Mouse (Mus musculus) midbrain, embryonic 16.5 days (tissue): ENCODE results near the gene 9530068E07Rik. TPM values are rescaled to one million over a fixed set of nuclear protein-coding genes. Genes with fewer than 3 reads are reported as not detected.
"Not testable (repeated sequence)": the region's sequence is repeated elsewhere in the genome, so short reads cannot be mapped to it uniquely, and the experiment has no call there.

Source experiments
- ATAC-seq: fragments of 200-750 bp; cut with Nextera tagmentation; 2 replicates; pipeline ENCODE4 v1.8.0; 2017; ENCODE audit warnings: moderate TSS enrichment
- H3K27ac ChIP-seq: fragments of 300-500 bp; sonication (generic); 2 replicates; pipeline ENCODE4 v1.5.1; 2014; ENCODE audit warnings: mild to moderate bottlenecking, low read length, mixed read lengths
- H3K27me3 ChIP-seq: fragments of 300-500 bp; sonication (generic); 2 replicates; pipeline ENCODE4 v1.6.1; 2014; ENCODE audit warnings: low read depth, low read length, mixed read lengths; ENCODE audit not compliant: control insufficient read depth, insufficient read depth
- H3K36me3 ChIP-seq: fragments of 300-500 bp; sonication (generic); 2 replicates; pipeline ENCODE4 v1.6.1; 2014; ENCODE audit warnings: mild to moderate bottlenecking, low read length, moderate library complexity, mixed read lengths; ENCODE audit not compliant: control insufficient read depth, insufficient read depth
- H3K4me1 ChIP-seq: fragments of 300-500 bp; sonication (generic); 2 replicates; pipeline ENCODE4 v1.6.1; 2014; ENCODE audit warnings: mild to moderate bottlenecking, low read length, mixed read lengths; ENCODE audit not compliant: control insufficient read depth, insufficient read depth
- H3K4me2 ChIP-seq: fragments of 300-500 bp; sonication (generic); 2 replicates; pipeline ENCODE4 v1.6.1; 2014; ENCODE audit warnings: mild to moderate bottlenecking, low read length, mixed read lengths
- H3K4me3 ChIP-seq: fragments of 300-500 bp; sonication (generic); 2 replicates; pipeline ENCODE4 v1.5.1; 2014; ENCODE audit warnings: low read depth, mild to moderate bottlenecking, low read length, moderate library complexity, mixed read lengths
- H3K9ac ChIP-seq: fragments of 300-500 bp; sonication (generic); 2 replicates; pipeline ENCODE4 v1.6.1; 2014; ENCODE audit warnings: low read depth, low read length, mixed read lengths
- H3K9me3 ChIP-seq: fragments of 300-500 bp; sonication (generic); replicated peaks from 2 replicates; pipeline ENCODE4 v1.6.1; 2014; ENCODE audit warnings: mild to moderate bottlenecking, low read length, mixed read lengths; ENCODE audit not compliant: control insufficient read depth, poor library complexity, severe bottlenecking
- WGBS: fragments of 180-500 bp; shearing (Covaris S2); extraction: QIAGEN DNeasy Blood & Tissue Kit; methylation state at CpG from one replicate; pipeline ENCODE4 v1.1.7; 2014; 5-methylcytosine and 5-hydroxymethylcytosine counted together
- polyA plus RNA-seq: library from polyadenylated mRNA; unstranded; fragments of >200 nt; fragmentation: Nextera tagmentation; extraction: Ambion mirVana; gene quantifications from 2 replicates; pipeline ENCODE4 v1.2.1, GENCODE M21; 2015

Gene 9530068E07Rik
- polyA plus RNA-seq, 1 experiment from 2014 or later = 138 TPM

DNA sequence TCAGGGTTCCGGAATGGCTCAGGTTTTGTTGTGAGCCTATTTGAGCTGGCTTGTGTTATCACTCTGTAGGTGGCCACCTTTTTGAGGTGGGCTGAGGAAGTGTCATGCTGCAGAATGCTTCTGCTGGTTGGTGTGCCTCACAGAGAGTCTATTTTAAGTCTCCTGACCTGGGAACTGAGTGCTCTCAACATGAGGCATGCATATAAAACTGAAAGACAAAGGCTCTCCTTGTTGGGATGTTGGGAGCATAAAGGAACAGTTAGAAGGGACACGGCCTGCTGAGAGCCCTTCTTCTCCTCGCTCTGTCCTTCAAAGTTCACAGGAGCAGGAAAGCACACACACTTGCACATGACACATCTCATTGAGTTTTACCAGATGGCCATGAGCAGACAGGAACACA, 9.3 kb upstream of the 9530068E07Rik start:
- no peaks in the 10 kb centered on the region for H3K27me3 ChIP-seq
- H3K4me3 ChIP-seq = no peak overlapping the region
- WGBS = 91% methylated on average over 3 of the region's 3 CpGs
- H3K4me2 ChIP-seq = no peak overlapping the region
- ATAC-seq = no peak
- H3K9me3 ChIP-seq = no peaks in the 10 kb centered on the region
- H3K9ac ChIP-seq = no peak overlapping the region
- peaks cover 34% of the 10 kb centered on the region for H3K36me3 ChIP-seq
- H3K4me1 ChIP-seq = no peaks in the 10 kb centered on the region
- no peak overlapping the region for H3K27ac ChIP-seq

DNA sequence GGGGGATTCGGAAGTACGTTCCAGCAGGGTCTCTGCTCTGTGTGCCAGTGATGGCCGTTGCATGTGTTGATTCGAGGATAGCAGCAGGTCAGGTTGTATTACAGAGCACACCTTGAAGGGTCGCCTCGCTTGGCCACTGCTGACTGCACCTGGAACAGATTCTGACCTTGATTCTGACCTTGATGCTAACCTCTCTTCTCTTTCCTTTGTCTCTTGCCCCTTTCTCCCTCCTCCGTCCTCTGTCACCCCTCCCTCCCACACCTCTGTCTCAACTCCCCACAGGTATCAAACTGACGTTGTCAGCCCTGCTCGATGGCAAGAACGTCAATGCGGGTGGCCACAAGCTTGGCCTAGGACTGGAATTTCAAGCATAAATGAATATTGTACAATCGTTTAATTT, 8.1 kb upstream of the 9530068E07Rik start:
- WGBS = 88% methylated on average over 12 of the region's 12 CpGs
- ATAC-seq = no peak
- no peaks in the 10 kb centered on the region for H3K4me1 ChIP-seq
- H3K4me2 ChIP-seq = no peak overlapping the region
- peaks cover 32% of the 10 kb centered on the region for H3K36me3 ChIP-seq
- H3K27ac ChIP-seq = no peak overlapping the region
- H3K9ac ChIP-seq = no peak overlapping the region
- no peak overlapping the region for H3K4me3 ChIP-seq
- H3K9me3 ChIP-seq = no peaks in the 10 kb centered on the region
- no peaks in the 10 kb centered on the region for H3K27me3 ChIP-seq

DNA sequence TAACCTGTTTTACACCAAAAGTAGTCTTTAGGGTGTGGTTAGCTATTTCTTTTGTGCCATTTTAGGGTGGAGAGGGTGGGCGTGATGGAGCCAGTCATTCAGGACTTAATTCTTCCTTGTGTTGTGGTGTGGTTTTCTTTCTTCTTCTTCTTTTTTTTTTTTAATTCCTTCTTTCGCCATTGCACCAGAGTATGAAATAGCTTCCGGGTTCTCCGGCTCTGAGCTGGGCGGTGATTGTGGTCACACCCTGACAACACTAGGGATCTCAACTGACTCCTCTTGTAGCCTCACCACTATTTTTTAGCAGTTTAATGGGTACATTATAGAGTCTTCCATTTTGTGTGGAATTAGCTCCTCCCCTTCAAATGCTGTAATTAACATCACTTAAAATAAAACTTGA, 7.2 kb upstream of the 9530068E07Rik start:
- peaks cover 28% of the 10 kb centered on the region for H3K36me3 ChIP-seq
- not testable (repeated sequence) for H3K4me3 ChIP-seq, H3K27ac ChIP-seq, H3K4me1 ChIP-seq, ATAC-seq, H3K9ac ChIP-seq, H3K27me3 ChIP-seq, H3K9me3 ChIP-seq, H3K4me2 ChIP-seq
- over 99% methylated on average over 5 of the region's 5 CpGs for WGBS

DNA sequence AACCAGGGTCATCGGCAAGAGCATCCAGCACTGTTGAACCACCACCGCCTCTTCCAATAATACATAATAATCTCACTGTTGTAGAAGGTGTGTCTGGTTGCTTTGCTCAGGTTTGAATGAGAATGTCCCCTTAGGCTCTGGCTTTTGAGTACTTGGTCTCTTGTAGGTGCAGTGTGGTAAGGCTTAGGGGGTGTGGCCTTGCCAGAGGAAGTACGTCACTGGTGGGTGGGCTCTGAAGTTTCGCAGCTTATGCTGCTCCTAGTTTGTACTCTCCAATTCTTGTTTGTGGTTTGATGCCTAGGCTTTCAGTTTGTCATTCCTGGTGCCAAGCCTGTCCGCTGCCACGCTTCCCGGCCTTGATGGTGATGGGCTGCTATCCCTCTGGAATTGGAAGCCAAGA, 6.3 kb upstream of the 9530068E07Rik start:
- Histone ChIP-seq H3K27me3 (no peaks in the 10 kb centered on the region), H3K36me3 (peaks cover 24% of the 10 kb centered on the region), H3K4me1 (no peaks in the 10 kb centered on the region), H3K9ac (no peak overlapping the region), H3K4me2 (no peak overlapping the region), H3K27ac (no peak overlapping the region), H3K9me3 (no peaks in the 10 kb centered on the region), H3K4me3 (no peak overlapping the region)
- ATAC-seq = no peak
- 89% methylated on average over 7 of the region's 7 CpGs for WGBS

DNA sequence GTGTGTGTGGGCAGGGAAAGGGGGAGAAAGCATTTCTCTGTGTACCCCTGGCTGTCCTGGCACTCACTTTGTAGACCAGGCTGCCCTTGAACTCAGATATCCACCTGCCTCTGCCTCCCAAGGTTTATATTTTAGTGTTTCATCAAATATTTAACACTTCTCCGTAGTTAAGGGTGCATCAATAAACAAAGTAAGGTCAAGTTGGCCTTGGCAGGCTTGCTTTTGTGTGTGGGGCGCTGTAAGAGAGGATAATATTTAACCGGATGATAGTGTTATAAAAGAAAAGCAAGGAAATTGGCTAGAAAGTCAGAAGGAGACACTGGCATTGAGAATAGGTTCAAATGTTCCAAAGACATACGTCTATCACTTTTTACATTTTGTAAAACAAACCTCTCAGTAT, 1.7 kb upstream of the 9530068E07Rik start:
- Histone ChIP-seq H3K4me3 (no peak overlapping the region), H3K27ac (no peak overlapping the region), H3K4me1 (peaks cover 19% of the 10 kb centered on the region), H3K4me2 (no peak overlapping the region), H3K9ac (no peak overlapping the region), H3K9me3 (no peaks in the 10 kb centered on the region), H3K36me3 (no peaks in the 10 kb centered on the region), H3K27me3 (no peaks in the 10 kb centered on the region)
- no peak for ATAC-seq
- WGBS = 83% methylated on average over 4 of the region's 4 CpGs

DNA sequence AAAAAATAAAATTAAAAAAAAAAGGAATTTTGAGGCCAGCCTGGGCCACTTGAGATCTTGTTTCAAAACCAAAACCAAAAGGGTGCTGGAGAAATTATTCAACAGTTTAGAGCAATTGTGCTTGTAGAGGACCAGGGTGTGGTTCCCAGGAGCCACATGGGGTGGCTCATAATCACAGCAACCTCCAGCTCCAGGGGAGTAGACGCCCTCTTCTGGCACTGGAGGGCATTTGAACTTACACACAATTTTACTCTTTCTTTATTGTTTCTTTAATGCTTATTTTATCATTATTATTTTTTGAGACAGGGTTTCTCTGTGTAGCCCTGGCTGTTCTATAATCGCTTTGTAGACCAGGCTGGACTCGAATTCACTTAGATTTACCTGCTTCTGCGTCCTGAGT, 885 bp upstream of the 9530068E07Rik start:
- ATAC-seq = no peak
- Histone ChIP-seq H3K4me1 (peaks cover 19% of the 10 kb centered on the region), H3K27ac (no peak overlapping the region), H3K4me2 (no peak overlapping the region), H3K36me3 (no peaks in the 10 kb centered on the region), H3K27me3 (no peaks in the 10 kb centered on the region), H3K9me3 (no peaks in the 10 kb centered on the region), H3K4me3 (no peak overlapping the region), H3K9ac (no peak overlapping the region)
- 35% methylated on average over 4 of the region's 4 CpGs for WGBS

DNA sequence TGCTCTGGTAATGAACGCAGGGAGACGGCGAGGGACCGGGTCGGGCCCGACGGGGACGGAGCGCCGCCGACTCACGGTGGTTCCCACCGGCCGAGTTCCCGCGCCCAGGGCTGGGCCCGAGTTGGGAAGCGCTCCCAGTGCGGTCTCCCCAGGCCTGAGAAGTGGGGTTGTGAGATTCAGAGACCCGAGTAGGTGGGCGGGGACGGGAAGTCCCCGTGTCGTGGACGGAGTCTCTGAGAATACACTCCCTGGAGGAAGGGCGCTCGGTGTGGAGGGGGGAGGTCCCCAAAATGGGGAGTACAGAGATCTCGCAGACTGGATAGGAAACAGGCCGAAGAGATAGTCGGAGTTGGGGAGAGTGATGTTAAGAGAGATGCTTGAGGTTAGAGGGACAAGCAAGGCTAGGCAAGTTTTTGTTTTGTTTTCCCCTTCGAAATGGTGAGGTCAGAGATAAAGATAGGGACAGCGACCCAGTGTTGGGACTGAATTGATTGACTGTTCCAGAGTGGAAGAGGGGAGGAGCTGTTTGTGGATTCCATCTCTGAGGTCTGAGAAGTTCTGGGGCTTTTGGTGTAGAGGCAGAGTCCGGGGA, 465 bp downstream of the 9530068E07Rik start:
- peak; percentile 82 for ATAC-seq
- Histone ChIP-seq H3K4me3 (peak overlapping the region; percentile 96), H3K9ac (peak overlapping the region; percentile 96), H3K9me3 (no peaks in the 10 kb centered on the region), H3K4me1 (peaks cover 21% of the 10 kb centered on the region), H3K36me3 (no peaks in the 10 kb centered on the region), H3K27ac (peak overlapping the region; percentile 92), H3K27me3 (no peaks in the 10 kb centered on the region), H3K4me2 (peak overlapping the region; percentile 87)
- under 1% methylated on average over 30 of the region's 33 CpGs for WGBS

DNA sequence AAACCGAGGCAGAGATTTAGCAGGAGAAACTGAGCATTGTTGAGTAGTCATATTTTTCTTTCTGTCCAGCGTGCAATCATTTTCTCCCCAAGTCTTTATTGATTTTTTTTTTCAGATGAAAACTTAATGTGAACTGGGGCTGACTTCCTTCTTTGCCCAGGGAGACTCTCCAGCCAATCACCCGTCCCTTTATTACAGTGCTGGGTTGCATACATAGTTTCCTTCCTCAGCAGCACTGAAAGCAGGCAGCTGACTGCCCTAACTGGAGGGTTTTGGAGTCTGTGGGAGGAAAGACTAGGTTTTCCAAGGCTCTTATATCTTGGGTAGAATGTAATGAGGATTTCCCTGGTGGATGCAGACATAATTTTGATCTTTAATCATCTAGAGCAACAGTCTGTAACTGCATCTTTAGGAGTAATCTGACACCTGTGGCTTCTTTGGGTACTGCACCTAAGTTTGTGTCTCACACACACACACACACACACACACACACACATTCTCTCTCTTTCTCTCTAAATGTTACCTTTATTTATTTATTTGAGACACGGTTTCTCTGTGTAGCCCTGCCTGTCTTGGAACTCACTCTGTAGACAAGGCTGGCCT, 1.3 kb downstream of the 9530068E07Rik start:
- Histone ChIP-seq H3K4me2 (peak overlapping the region; percentile 87), H3K4me1 (peaks cover 21% of the 10 kb centered on the region), H3K27ac (no peak overlapping the region), H3K36me3 (no peaks in the 10 kb centered on the region), H3K9ac (no peak overlapping the region), H3K4me3 (peak overlapping the region; percentile 96), H3K9me3 (no peaks in the 10 kb centered on the region), H3K27me3 (no peaks in the 10 kb centered on the region)
- WGBS = 85% methylated on average over 4 of the region's 4 CpGs
- ATAC-seq = no peak

DNA sequence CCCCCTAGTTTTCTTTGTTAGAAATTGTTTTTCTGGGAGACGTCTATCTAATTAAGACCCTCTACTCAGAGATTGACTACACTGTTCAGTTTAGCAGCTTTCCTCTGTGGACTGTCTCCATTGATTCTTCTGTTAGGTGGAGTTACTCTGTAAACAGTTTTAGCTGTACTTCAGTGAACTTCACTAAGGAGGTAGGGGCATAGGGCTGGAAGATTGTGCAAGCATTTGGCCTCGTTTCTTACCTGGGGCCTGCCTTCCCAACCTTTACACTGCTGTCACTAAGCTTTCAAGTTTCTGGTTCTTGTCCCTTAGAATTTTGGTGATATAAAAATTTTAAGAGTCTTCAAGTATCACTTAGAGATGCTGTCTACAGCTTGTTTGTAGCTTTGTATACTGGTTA, 5.2 kb downstream of the 9530068E07Rik start:
- WGBS = 76% methylated on average over 2 of the region's 2 CpGs
- peaks cover 7% of the 10 kb centered on the region for H3K36me3 ChIP-seq
- no peaks in the 10 kb centered on the region for H3K9me3 ChIP-seq
- no peak overlapping the region for H3K27ac ChIP-seq
- no peak overlapping the region for H3K9ac ChIP-seq
- H3K4me2 ChIP-seq = no peak overlapping the region
- ATAC-seq = no peak
- peaks cover 18% of the 10 kb centered on the region for H3K4me1 ChIP-seq
- H3K27me3 ChIP-seq = no peaks in the 10 kb centered on the region
- H3K4me3 ChIP-seq = no peak overlapping the region
